Mouse (Mus musculus) embryonic facial prominence, embryonic 10.5 days (tissue): ENCODE measurements around the gene Tmem208. TPM values are rescaled to one million over a fixed set of nuclear protein-coding genes. Genes with fewer than 3 reads are reported as not detected.

Experiments used
- DNase-seq: peaks from one replicate; pipeline ENCODE4 v3.0.0-alpha.2; 2017; ENCODE audit warnings: low spot score
- H3K27ac ChIP-seq: fragments of 300-500 bp; sonication (generic); replicated peaks from 2 replicates; pipeline ENCODE4 v1.5.1; 2016; ENCODE audit warnings: mild to moderate bottlenecking
- H3K27me3 ChIP-seq: fragments of 300-500 bp; sonication (generic); replicated peaks from 2 replicates; pipeline ENCODE4 v1.6.1; 2016; ENCODE audit warnings: low read depth, mild to moderate bottlenecking; ENCODE audit not compliant: poor library complexity, severe bottlenecking
- H3K36me3 ChIP-seq: fragments of 300-500 bp; sonication (generic); replicated peaks from 2 replicates; pipeline ENCODE4 v1.6.1; 2016; ENCODE audit warnings: mild to moderate bottlenecking, moderate library complexity
- H3K4me1 ChIP-seq: fragments of 300-500 bp; sonication (generic); 2 replicates; pipeline ENCODE4 v1.6.1; 2016
- H3K4me3 ChIP-seq: fragments of 300-500 bp; sonication (generic); 2 replicates; pipeline ENCODE4 v1.5.1; 2016; ENCODE audit warnings: mild to moderate bottlenecking, moderate library complexity
- H3K9me3 ChIP-seq: fragments of 300-500 bp; sonication (generic); 2 replicates; pipeline ENCODE4 v1.6.1; 2016; ENCODE audit warnings: mild to moderate bottlenecking
- WGBS: fragments of 180-500 bp; shearing (Covaris S2); methylation state at CpG from one replicate; pipeline ENCODE4 v1.1.7; 2016; 5-methylcytosine and 5-hydroxymethylcytosine counted together
- microRNA counts: library from miRNA; unstranded; fragments of <30 nt; microRNA quantifications from one replicate; lab custom pipeline; 2017
- microRNA-seq: library from miRNA; unstranded; fragments of <30 nt; microRNA quantifications from one replicate; pipeline ENCODE4, GENCODE M21; 2017
- polyA plus RNA-seq: library from polyadenylated mRNA; unstranded; fragments of >200 nt; fragmentation: Nextera tagmentation; extraction: Ambion mirVana; gene quantifications from 2 replicates; pipeline ENCODE4 v1.2.1, GENCODE M21; 2016

Tmem208 gene
- polyA plus RNA-seq, 1 experiment from 2014 or later = 99.4 TPM

GRCm38 (mm10) chr8:105380308-105380707 lies 54.2 kb downstream of the Tmem208 start:
- no peak overlapping the region for H3K4me3 ChIP-seq
- H3K9me3 ChIP-seq = no peaks in the 10 kb centered on the region
- no peak overlapping the region for H3K27ac ChIP-seq
- no peaks in the 10 kb centered on the region for H3K27me3 ChIP-seq
- no peaks in the 10 kb centered on the region for H3K36me3 ChIP-seq
- 87% methylated on average over 12 of the region's 12 CpGs for whole genome bisulfite sequencing
- DNase-seq = no peak
- peaks cover 7% of the 10 kb centered on the region for H3K4me1 ChIP-seq

DNA sequence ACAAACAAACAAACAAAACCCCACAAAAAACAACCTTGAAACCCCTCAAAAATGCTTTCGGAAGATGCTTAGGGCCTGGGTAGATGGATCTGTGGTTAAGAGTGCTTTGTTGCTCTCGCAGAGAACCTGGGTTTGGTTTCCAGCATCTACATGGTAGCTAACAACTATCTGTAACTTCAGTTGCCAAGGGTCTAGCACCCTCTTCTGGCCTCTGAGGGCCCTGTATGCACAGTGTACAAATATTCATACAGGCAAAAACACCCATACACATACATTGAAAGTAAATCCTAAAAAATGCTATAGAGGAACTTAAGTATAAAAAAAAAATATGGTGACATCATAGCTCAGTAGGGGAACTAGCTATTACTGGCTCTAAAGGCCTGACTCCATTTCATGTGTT lies 57.9 kb downstream of the Tmem208 start:
- Histone ChIP-seq H3K27ac (no peak overlapping the region), H3K36me3 (no peaks in the 10 kb centered on the region), H3K4me1 (peaks cover 13% of the 10 kb centered on the region), H3K4me3 (no peak overlapping the region), H3K9me3 (no peaks in the 10 kb centered on the region), H3K27me3 (no peaks in the 10 kb centered on the region)
- WGBS = 97% methylated on average over 2 of the region's 2 CpGs
- no peak for DNase-seq

MicroRNA genes within 50 kb of the gene (microRNA counts, 519-probe panel; counts per million panel counts)
- microRNA mmu-miR-328 (lab: Ali Mortazavi, UCI) = 1,837 counts per million, percentile 60 among the panel's probes with 10 or more counts

Small RNAs within 50 kb of the gene (microRNA-seq; reads per million reads assigned to microRNA genes)
- gene Gm27320 (not detected), gene Mir328 (163 reads per million, percentile 53 among the genes with 10 or more reads in this experiment)

Other genes with a start within 250 kb of the Tmem208 start
- gene Ces3b, start 242.6 kb upstream of the Tmem208 start, polyA plus RNA-seq = not detected in 2 replicates
- gene Ces4a, start 194.6 kb upstream of the Tmem208 start, polyA plus RNA-seq = not detected in 2 replicates
- gene Cbfb, start 155.7 kb upstream of the Tmem208 start, polyA plus RNA-seq = 67.5 and 73.2 TPM in 2 replicates
- 25.9 and 27.1 TPM in 2 replicates for gene D230025D16Rik, start 101.2 kb upstream of the Tmem208 start, polyA plus RNA-seq
- 1.6 and 1.7 TPM in 2 replicates for gene B3gnt9, start 71.2 kb upstream of the Tmem208 start, polyA plus RNA-seq
- 14.6 and 16.7 TPM in 2 replicates for gene Tradd, start 61.7 kb upstream of the Tmem208 start, polyA plus RNA-seq
- 0.63 and 0.92 TPM in 2 replicates for gene Fbxl8, start 61.7 kb upstream of the Tmem208 start, polyA plus RNA-seq
- gene Hsf4, start 56.6 kb upstream of the Tmem208 start, polyA plus RNA-seq = 0.21 TPM in 1 of 2 replicates, not detected in the other
- 0.62 and 0.69 TPM in 2 replicates for gene Nol3, start 50.2 kb upstream of the Tmem208 start, polyA plus RNA-seq
- 20.7 and 23.9 TPM in 2 replicates for gene 4931428F04Rik, start 36.5 kb upstream of the Tmem208 start, polyA plus RNA-seq
- gene Exoc3l, start 30.3 kb upstream of the Tmem208 start, polyA plus RNA-seq = 9.9 and 11.6 TPM in 2 replicates
- 125 and 138 TPM in 2 replicates for gene E2f4, start 28.7 kb upstream of the Tmem208 start, polyA plus RNA-seq
- 2.7 and 3.5 TPM in 2 replicates for gene Elmo3, start 20.8 kb upstream of the Tmem208 start, polyA plus RNA-seq
- 1.3 TPM in 2 replicates for gene Lrrc29, start 76 bp upstream of the Tmem208 start, polyA plus RNA-seq
- gene Fhod1, start 21.6 kb downstream of the Tmem208 start, polyA plus RNA-seq = 2.9 and 3.3 TPM in 2 replicates
- 5.5 and 5.7 TPM in 2 replicates for gene Slc9a5, start 22.5 kb downstream of the Tmem208 start, polyA plus RNA-seq
- 0.34 and 0.83 TPM in 2 replicates for gene Plekhg4, start 46.9 kb downstream of the Tmem208 start, polyA plus RNA-seq
- gene Kctd19, start 87.1 kb downstream of the Tmem208 start, polyA plus RNA-seq = 0.08 and 0.16 TPM in 2 replicates
- 0.29 and 0.67 TPM in 2 replicates for gene Lrrc36, start 87.2 kb downstream of the Tmem208 start, polyA plus RNA-seq
- gene Tppp3, start 145.2 kb downstream of the Tmem208 start, polyA plus RNA-seq = 35.7 and 48.8 TPM in 2 replicates
- gene Zdhhc1, start 170.5 kb downstream of the Tmem208 start, polyA plus RNA-seq = 19.2 and 20.5 TPM in 2 replicates
- gene Hsd11b2, start 192.4 kb downstream of the Tmem208 start, polyA plus RNA-seq = 18.8 and 22.2 TPM in 2 replicates
- gene Atp6v0d1, start 239.7 kb downstream of the Tmem208 start, polyA plus RNA-seq = 64.7 and 64.9 TPM in 2 replicates